Mouse (Mus musculus) intestine, postnatal 0 days (tissue): Measurements from ENCODE around the gene Ep400. TPM values are rescaled to one million over a fixed set of nuclear protein-coding genes. Genes with fewer than 3 reads are reported as not detected.

Experiments used
- ATAC-seq: fragments of 200-750 bp; cut with Nextera tagmentation; 2 replicates; pipeline ENCODE4 v1.8.0; 2017; ENCODE audit warnings: mild to moderate bottlenecking, moderate TSS enrichment, moderate library complexity
- H3K27ac ChIP-seq: fragments of 300-500 bp; sonication (generic); 2 replicates; pipeline ENCODE4 v1.5.1; 2014; ENCODE audit warnings: mild to moderate bottlenecking, low read depth, low read length, moderate library complexity
- H3K27me3 ChIP-seq: fragments of 300-500 bp; sonication (generic); replicated peaks from 2 replicates; pipeline ENCODE4 v1.6.1; 2014; ENCODE audit warnings: low read length, mixed read lengths; ENCODE audit not compliant: control insufficient read depth, insufficient read depth
- H3K36me3 ChIP-seq: fragments of 300-500 bp; sonication (generic); 2 replicates; pipeline ENCODE4 v1.6.1; 2014; ENCODE audit warnings: mild to moderate bottlenecking, moderate library complexity; ENCODE audit not compliant: control insufficient read depth, insufficient read depth
- H3K4me1 ChIP-seq: fragments of 300-500 bp; sonication (generic); replicated peaks from 2 replicates; pipeline ENCODE4 v1.6.1; 2014; ENCODE audit warnings: antibody characterized with exemption, low read length, mixed read lengths; ENCODE audit not compliant: control insufficient read depth, insufficient read depth
- H3K4me2 ChIP-seq: fragments of 300-500 bp; sonication (generic); replicated peaks from 2 replicates; pipeline ENCODE4 v1.6.1; 2014; ENCODE audit warnings: low read depth, mild to moderate bottlenecking, moderate library complexity
- H3K4me3 ChIP-seq: fragments of 300-500 bp; sonication (generic); 2 replicates; pipeline ENCODE4 v1.5.1; 2014; ENCODE audit warnings: low read depth, low read length
- H3K9ac ChIP-seq: fragments of 300-500 bp; sonication (generic); 2 replicates; pipeline ENCODE4 v1.6.1; 2014; ENCODE audit warnings: mild to moderate bottlenecking, low read depth, low read length
- H3K9me3 ChIP-seq: fragments of 300-500 bp; sonication (generic); 2 replicates; pipeline ENCODE4 v1.6.1; 2016; ENCODE audit warnings: mixed run types; ENCODE audit not compliant: control insufficient read depth
- CTCF ChIP-seq: sonication (generic); IDR thresholded peaks from 2 replicates; pipeline ENCODE4 v1.5.1; 2016; ENCODE audit warnings: low read depth, mild to moderate bottlenecking, control low read depth, antibody characterized with exemption, moderate library complexity
- WGBS: fragments of 180-500 bp; shearing (Covaris S2); extraction: QIAGEN DNeasy Blood & Tissue Kit; methylation state at CpG from one replicate; pipeline ENCODE4 v1.1.7; 2014; 5-methylcytosine and 5-hydroxymethylcytosine counted together
- polyA plus RNA-seq: library from polyadenylated mRNA; unstranded; fragments of >200 nt; fragmentation: Nextera tagmentation; extraction: Ambion mirVana; gene quantifications from 2 replicates; pipeline ENCODE4 v1.2.1, GENCODE M21; 2015

Gene Ep400
- polyA plus RNA-seq: 11.0 and 13.1 TPM in 2 replicates

DNA sequence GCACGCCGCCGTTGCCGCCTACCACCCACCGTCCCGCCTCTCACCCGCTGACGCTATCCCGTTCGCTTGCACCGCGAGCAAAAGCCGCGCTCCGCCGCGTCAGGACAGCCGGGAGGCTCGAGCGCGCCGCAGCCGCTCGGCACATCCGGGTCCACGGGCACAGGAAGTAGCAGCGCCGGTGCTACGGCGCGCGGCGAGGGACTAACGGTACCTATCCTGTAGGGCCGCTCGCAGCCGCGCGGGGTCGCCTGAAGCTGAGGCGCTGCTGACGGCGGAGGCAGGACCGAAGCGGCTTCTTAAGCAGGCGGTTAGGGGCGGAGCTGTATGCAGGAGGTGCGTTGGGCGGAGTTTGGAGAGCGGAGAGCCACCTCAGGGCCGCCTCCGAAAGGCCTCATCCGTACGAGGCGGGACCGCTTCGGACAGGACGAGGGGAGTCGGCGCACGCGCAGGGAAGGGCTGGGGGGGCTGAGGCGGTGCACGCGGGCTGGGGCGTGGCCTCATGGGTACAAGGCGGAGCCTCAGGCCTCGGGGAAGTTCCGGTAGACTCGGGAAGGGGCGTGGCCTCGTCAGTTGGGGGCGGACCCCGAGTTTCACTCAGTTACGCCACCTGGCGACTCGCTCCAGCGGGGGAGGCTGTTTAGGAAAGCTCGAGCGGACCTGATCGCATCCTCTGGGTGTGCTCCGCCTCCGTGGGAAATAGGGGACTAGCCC is at the start of gene Ep400:
Gene Ep400, minus strand, starts transcription at position 270 of the 711 bp plus-strand sequence.
- ATAC-seq: peak; percentile 98
- under 1% methylated on average over 83 of the region's 83 CpGs for WGBS
- no peaks in the 10 kb centered on the region for H3K4me1 ChIP-seq

DNA sequence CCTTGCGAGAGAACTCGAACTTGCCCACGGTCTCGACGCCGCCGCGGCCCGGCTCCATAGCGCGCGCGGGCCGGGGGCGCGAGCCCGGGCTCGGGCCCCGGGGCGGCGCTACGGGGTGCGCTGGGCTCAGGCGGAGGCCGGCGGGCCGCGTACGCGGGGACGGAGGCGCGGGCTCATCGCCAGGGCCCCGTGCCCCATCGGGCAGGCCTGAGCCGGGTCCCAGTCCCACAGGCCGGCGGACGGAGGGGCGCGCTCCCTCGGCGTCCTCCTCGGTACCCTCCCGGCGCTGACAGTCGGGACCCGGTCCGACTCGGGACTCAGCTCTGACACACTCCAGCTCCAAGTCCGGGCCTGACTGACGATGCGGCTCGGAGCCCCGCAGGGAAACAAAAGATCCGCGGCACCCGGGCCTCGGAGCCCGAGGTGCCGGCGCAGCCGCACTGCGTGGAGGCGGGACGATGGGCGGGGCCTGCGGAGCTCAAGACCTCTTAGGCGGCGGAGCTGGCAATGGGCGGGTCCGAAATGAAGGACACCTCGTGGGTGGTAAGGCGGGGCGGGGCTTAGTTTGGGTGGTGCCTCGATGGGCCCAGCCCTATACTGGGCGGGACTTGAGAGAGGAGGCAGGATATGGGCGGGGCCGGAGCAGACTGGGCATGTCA is 39.3 kb upstream of the Ep400 start, which contains the start of gene Ulk1:
Gene Ulk1, minus strand, starts transcription at position 431 of the 659 bp plus-strand sequence.
- ATAC-seq: peak; percentile 90
- Histone ChIP-seq H3K4me3 (peak within 1 kb of the TSS; percentile 77), H3K9me3 (no peaks in the 10 kb centered on the region), H3K27me3 (no peaks in the 10 kb centered on the region), H3K4me2 (peak within 1 kb of the TSS; percentile 97), H3K27ac (peak within 1 kb of the TSS; percentile 86), H3K4me1 (peaks cover 4% of the 10 kb centered on the region), H3K9ac (peak within 1 kb of the TSS; percentile 85), H3K36me3 (peaks cover 3% of the 10 kb centered on the region; the same call in 1 of the 2 replicates)
- TF ChIP-seq CTCF: no peak
- under 1% methylated on average over 77 of the region's 80 CpGs for WGBS

More for the DNA sequence above, at the start of gene Ep400:
- Histone ChIP-seq H3K27me3 (no peaks in the 10 kb centered on the region), H3K36me3 (peaks cover 21% of the 10 kb centered on the region), H3K9me3 (no peaks in the 10 kb centered on the region), H3K4me2 (peak within 1 kb of the TSS; percentile 72), H3K27ac (peak within 1 kb of the TSS; percentile 99), H3K9ac (peak within 1 kb of the TSS; percentile 93), H3K4me3 (peak within 1 kb of the TSS; percentile 94)
- peak; percentile 83 for TF ChIP-seq CTCF

- WGBS: under 1% methylated on average over 27 of the region's 27 CpGs
- H3K36me3 ChIP-seq: peaks cover 4% of the 10 kb centered on the region; the same call in 1 of the 2 replicates
- H3K4me1 ChIP-seq: peaks cover 4% of the 10 kb centered on the region
- H3K9me3 ChIP-seq: no peaks in the 10 kb centered on the region
- peak overlapping the region; percentile 86 for H3K27ac ChIP-seq
- no peaks in the 10 kb centered on the region for H3K27me3 ChIP-seq
- peak overlapping the region; percentile 97 for H3K4me2 ChIP-seq
- no peak for TF ChIP-seq CTCF
- peak overlapping the region; percentile 77 for H3K4me3 ChIP-seq
- no peak for ATAC-seq
- H3K9ac ChIP-seq: peak overlapping the region; percentile 85
Observed at GRCm38 (mm10) chr5:110808821-110809666, 38.5 kb upstream of the Ep400 start.

DNA sequence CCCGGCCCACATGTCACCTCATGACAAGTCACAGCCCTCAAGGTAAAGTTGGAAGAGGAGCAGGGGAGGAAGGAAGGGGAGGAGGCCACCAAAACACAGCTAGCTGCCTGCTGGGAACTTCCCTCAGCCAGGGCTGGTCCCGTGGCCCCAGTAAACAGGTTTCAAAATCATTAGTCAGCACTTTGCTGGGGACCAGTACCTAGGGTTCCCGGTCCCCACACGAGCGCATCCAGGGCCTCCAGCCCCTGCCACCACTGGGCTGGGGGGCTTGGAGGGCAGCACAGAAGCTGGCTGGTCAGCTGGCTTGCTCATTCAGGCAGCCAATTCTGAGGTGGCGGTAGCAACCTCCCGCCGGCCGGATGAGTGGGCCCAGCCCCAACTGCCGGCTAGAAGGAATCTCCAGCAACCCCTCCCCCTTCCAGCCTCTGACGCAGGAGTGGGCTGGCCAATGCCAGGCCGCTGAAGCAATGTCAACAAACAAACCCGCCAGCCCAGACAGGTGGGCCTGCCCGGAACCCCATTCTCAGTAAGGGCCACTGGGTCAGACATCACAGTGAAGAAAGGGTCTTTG is 37.6 kb upstream of the Ep400 start:
- peak overlapping the region; percentile 77 for H3K4me3 ChIP-seq
- H3K4me1 ChIP-seq: peaks cover 4% of the 10 kb centered on the region
- H3K9ac ChIP-seq: peak overlapping the region; percentile 85
- peaks cover 4% of the 10 kb centered on the region; the same call in 1 of the 2 replicates for H3K36me3 ChIP-seq
- ATAC-seq: peak; percentile 66
- H3K27me3 ChIP-seq: no peaks in the 10 kb centered on the region
- WGBS: 1% methylated on average over 14 of the region's 14 CpGs
- H3K4me2 ChIP-seq: peak overlapping the region; percentile 97
- TF ChIP-seq CTCF: no peak
- H3K27ac ChIP-seq: peak overlapping the region; percentile 86
- H3K9me3 ChIP-seq: no peaks in the 10 kb centered on the region

GRCm38 (mm10) chr5:110807453-110807852 is 36.9 kb upstream of the Ep400 start:
- no peaks in the 10 kb centered on the region for H3K27me3 ChIP-seq
- TF ChIP-seq CTCF: no peak
- H3K27ac ChIP-seq: peak overlapping the region; percentile 86; the same call in 1 of the 2 replicates
- no peak for ATAC-seq
- H3K9ac ChIP-seq: peak overlapping the region; percentile 85; the same call in 1 of the 2 replicates
- no peaks in the 10 kb centered on the region for H3K9me3 ChIP-seq
- 79% methylated on average over 4 of the region's 4 CpGs for WGBS
- peaks cover 4% of the 10 kb centered on the region; the same call in 1 of the 2 replicates for H3K36me3 ChIP-seq
- peak overlapping the region; percentile 97 for H3K4me2 ChIP-seq
- H3K4me3 ChIP-seq: peak overlapping the region; percentile 77; the same call in 1 of the 2 replicates
- peaks cover 4% of the 10 kb centered on the region for H3K4me1 ChIP-seq
